Mouse (Mus musculus) embryonic facial prominence, embryonic 11.5 days (tissue): Measurements from ENCODE around the gene Hoxd4. TPM values are rescaled to one million over a fixed set of nuclear protein-coding genes. Genes with fewer than 3 reads are reported as not detected.
A peak's percentile ranks its signal among the peaks of the same experiment; 100 is the strongest.

Experiments used
- ATAC-seq: fragments of 200-750 bp; cut with Nextera tagmentation; replicated peaks from 2 replicates; pipeline ENCODE4 v1.8.0; 2017; ENCODE audit warnings: low read depth; ENCODE audit not compliant: insufficient number of reproducible peaks, low FRiP score, low TSS enrichment
- DNase-seq: peaks from one replicate; pipeline ENCODE4 v3.0.0-alpha.2; 2015; ENCODE audit warnings: low spot score
- H3K27ac ChIP-seq: fragments of 300-500 bp; sonication (generic); replicated peaks from 2 replicates; pipeline ENCODE4 v1.5.1; 2014; ENCODE audit warnings: mild to moderate bottlenecking, low read depth, low read length, control low read depth
- H3K27me3 ChIP-seq: fragments of 300-500 bp; sonication (generic); 2 replicates; pipeline ENCODE4 v1.6.1; 2014; ENCODE audit warnings: mild to moderate bottlenecking, low read length, moderate library complexity, mixed read lengths; ENCODE audit not compliant: control insufficient read depth, insufficient read depth
- H3K36me3 ChIP-seq: fragments of 300-500 bp; sonication (generic); replicated peaks from 2 replicates; pipeline ENCODE4 v1.6.1; 2014; ENCODE audit warnings: low read depth, mild to moderate bottlenecking, low read length, moderate library complexity, mixed read lengths; ENCODE audit not compliant: control insufficient read depth, insufficient read depth
- H3K4me1 ChIP-seq: fragments of 300-500 bp; sonication (generic); 2 replicates; pipeline ENCODE4 v1.6.1; 2014; ENCODE audit warnings: low read length, mixed read lengths; ENCODE audit not compliant: control insufficient read depth, insufficient read depth
- H3K4me2 ChIP-seq: fragments of 300-500 bp; sonication (generic); 2 replicates; pipeline ENCODE4 v1.6.1; 2014; ENCODE audit warnings: low read depth, mild to moderate bottlenecking, control low read depth, low read length, moderate library complexity
- H3K4me3 ChIP-seq: fragments of 300-500 bp; sonication (generic); 2 replicates; pipeline ENCODE4 v1.5.1; 2014; ENCODE audit warnings: low read depth, low read length, control low read depth
- H3K9ac ChIP-seq: fragments of 300-500 bp; sonication (generic); replicated peaks from 2 replicates; pipeline ENCODE4 v1.6.1; 2014; ENCODE audit warnings: mild to moderate bottlenecking, control low read depth, low read length
- H3K9me3 ChIP-seq: fragments of 300-500 bp; sonication (generic); replicated peaks from 2 replicates; pipeline ENCODE4 v1.6.1; 2016; ENCODE audit warnings: mild to moderate bottlenecking, low read length, inconsistent platforms, mixed read lengths; ENCODE audit not compliant: control insufficient read depth
- WGBS: fragments of 180-500 bp; shearing (Covaris S2); extraction: QIAGEN DNeasy Blood & Tissue Kit; methylation state at CpG from one replicate; pipeline ENCODE4 v1.1.7; 2014; 5-methylcytosine and 5-hydroxymethylcytosine counted together
- polyA plus RNA-seq: library from polyadenylated mRNA; unstranded; fragments of >200 nt; fragmentation: Nextera tagmentation; extraction: Ambion mirVana; gene quantifications from 2 replicates; pipeline ENCODE4 v1.2.1, GENCODE M21; 2014

The Hoxd4 gene
- polyA plus RNA-seq, 1 experiment from 2014 or later, result 0.18 TPM

DNA sequence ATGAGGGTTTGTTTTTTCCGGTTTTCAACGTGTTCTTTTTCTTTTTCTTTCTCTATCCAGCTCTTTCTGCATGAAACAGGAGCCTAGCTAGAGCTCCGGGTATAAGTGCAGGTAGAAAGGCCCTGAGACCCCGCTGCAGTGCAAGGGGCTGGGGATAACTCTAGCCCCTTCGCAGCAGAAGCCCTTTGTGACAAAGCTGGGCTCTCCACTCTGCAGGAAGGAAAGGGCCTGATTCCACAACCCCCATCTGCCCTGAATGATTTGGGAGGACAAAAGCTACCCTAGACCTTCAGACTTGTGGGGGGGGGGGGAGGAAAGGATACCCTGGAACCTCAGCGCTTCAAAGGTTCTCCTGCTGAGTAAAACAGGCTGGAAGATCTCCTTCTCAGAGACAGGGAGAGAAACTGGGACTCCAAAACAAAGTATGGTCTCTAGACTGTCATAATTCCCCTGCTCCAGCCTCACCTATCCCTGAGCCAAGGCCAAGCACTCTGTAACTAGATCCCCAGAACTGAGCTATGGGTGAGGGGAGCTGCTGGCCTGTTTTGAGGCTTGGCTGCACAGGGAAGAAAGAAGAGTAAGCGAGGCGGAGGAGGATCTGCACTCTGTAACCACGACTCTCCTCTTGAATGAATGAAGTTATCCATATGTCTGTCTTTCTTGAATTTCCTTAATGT is 35.2 kb upstream of the Hoxd4 start:
- 2% methylated on average over 9 of the region's 9 CpGs for WGBS
- Histone ChIP-seq H3K9me3 (no peaks in the 10 kb centered on the region), H3K27ac (no peak overlapping the region), H3K4me2 (no peak overlapping the region), H3K4me3 (no peak overlapping the region), H3K4me1 (no peaks in the 10 kb centered on the region; the same call in 1 of the 2 replicates), H3K9ac (no peak overlapping the region), H3K36me3 (no peaks in the 10 kb centered on the region), H3K27me3 (peaks cover 95% of the 10 kb centered on the region)
- ATAC-seq (no peak), DNase-seq (no peak)

DNA sequence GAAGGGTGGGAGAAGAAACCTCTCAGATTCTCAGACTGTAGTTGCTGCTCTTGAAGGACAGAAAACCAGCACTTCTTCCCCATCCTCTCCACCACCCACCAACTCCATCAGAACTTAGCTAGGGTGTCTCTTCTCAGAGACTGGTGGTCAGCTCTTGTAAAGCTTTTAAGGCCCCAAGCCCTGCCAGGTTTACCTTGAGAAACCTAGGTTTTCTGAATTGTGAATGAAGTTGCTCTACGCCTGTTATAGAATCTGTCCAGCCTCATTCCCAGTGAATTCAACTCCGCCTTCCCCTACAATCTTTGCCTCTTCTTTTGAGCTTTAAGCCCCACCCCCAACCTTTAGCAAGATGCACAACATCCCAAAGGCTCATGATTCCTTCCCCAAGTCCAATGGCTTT is 34.6 kb upstream of the Hoxd4 start:
- Histone ChIP-seq H3K9ac (no peak overlapping the region), H3K4me3 (no peak overlapping the region), H3K4me1 (peaks cover 3% of the 10 kb centered on the region; the same call in 1 of the 2 replicates), H3K9me3 (no peaks in the 10 kb centered on the region), H3K27ac (no peak overlapping the region), H3K4me2 (no peak overlapping the region), H3K36me3 (no peaks in the 10 kb centered on the region), H3K27me3 (peaks cover 96% of the 10 kb centered on the region)
- DNase-seq (no peak), ATAC-seq (no peak)
- 9% methylated on average over 2 of the region's 2 CpGs for WGBS

DNA sequence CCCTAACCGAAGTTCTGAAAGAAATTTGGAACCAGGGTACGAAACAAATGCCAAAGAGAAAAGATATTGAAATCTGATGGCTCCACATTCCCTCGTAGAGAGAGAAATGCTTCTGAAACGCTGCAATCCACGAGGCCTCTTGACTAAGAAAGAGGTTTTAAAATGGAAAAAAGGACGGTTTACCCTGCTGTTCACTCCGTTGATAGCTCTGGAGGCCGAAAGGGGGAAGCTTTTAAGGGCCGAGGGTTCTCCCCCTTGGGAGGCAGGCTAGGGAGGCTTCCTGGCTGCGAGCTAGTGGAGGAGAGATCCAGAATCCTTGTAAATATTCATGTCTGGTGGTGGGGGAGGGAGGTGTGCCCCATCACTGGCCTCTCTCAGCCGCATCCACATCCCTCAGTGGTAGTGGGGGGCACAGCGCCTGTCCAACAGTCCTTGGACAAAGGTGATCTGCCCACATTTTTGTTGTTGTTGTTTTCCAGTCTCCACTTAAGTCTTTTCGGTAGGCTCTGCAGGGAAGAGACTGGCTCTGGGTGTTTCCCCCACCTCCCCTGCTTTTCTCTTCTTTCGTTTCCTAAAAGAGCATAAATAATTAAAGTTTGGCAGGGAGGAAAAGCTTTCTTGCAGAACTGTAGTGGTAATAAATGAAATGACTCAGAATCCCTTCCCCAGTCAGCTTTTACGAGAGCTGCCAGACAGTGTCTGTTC is 32.7 kb upstream of the Hoxd4 start, which contains the start of gene Hoxd11:
Gene Hoxd11, plus strand, starts transcription at position 667 of the 705 bp plus-strand sequence.
- Histone ChIP-seq H3K9ac (no peak within 1 kb of the TSS), H3K4me3 (no peak within 1 kb of the TSS), H3K27ac (no peak within 1 kb of the TSS), H3K4me2 (no peak within 1 kb of the TSS), H3K36me3 (no peaks in the 10 kb centered on the region), H3K4me1 (peaks cover 4% of the 10 kb centered on the region; the same call in 1 of the 2 replicates), H3K9me3 (no peaks in the 10 kb centered on the region), H3K27me3 (peaks cover 97% of the 10 kb centered on the region)
- no peak for ATAC-seq
- DNase-seq, result no peak
- 1% methylated on average over 15 of the region's 15 CpGs for WGBS

DNA sequence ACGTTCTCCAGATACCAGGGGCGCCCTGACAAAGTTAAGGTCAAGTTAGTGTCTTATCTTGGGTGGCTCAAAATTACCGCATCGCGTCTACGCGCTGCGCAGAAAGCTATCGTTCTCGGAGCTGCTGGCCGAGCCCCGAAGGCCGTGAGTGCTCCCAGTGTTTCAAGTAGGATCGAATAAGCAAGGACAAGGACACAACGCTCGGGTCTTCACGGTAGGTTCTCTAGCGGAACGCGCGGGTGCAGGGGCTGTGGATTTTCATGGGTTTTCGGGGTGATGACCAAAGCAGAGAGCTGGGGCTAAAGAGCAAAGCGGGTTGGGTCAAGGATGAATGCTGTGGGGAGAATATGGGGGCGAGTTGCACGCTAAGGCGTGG is 32.1 kb upstream of the Hoxd4 start:
- no peak overlapping the region for H3K4me2 ChIP-seq
- ATAC-seq (no peak), DNase-seq (no peak)
- H3K27me3 ChIP-seq, result peaks cover 97% of the 10 kb centered on the region
- no peaks in the 10 kb centered on the region for H3K9me3 ChIP-seq
- WGBS, result under 1% methylated on average over 26 of the region's 26 CpGs
- no peaks in the 10 kb centered on the region for H3K36me3 ChIP-seq
- no peak overlapping the region for H3K4me3 ChIP-seq
- no peak overlapping the region for H3K9ac ChIP-seq
- peaks cover 4% of the 10 kb centered on the region; the same call in 1 of the 2 replicates for H3K4me1 ChIP-seq
- no peak overlapping the region for H3K27ac ChIP-seq

GRCm38 (mm10) chr2:74679980-74680379 is 31.7 kb upstream of the Hoxd4 start:
- DNase-seq, result no peak

GRCm38 (mm10) chr2:74680561-74681398 is 30.9 kb upstream of the Hoxd4 start:
- DNase-seq, result no peak
- Histone ChIP-seq H3K9me3 (no peaks in the 10 kb centered on the region), H3K4me2 (no peak overlapping the region), H3K27ac (no peak overlapping the region), H3K27me3 (peaks cover 95% of the 10 kb centered on the region), H3K36me3 (no peaks in the 10 kb centered on the region), H3K9ac (no peak overlapping the region), H3K4me3 (no peak overlapping the region), H3K4me1 (peaks cover 4% of the 10 kb centered on the region; the same call in 1 of the 2 replicates)
- WGBS, result under 1% methylated on average over 21 of the region's 21 CpGs
- ATAC-seq, result no peak

More at GRCm38 (mm10) chr2:74679980-74680379, 31.7 kb upstream of the Hoxd4 start:
- WGBS, result under 1% methylated on average over 23 of the region's 23 CpGs
- Histone ChIP-seq H3K4me2 (no peak overlapping the region), H3K4me1 (peaks cover 4% of the 10 kb centered on the region; the same call in 1 of the 2 replicates), H3K27ac (no peak overlapping the region), H3K4me3 (no peak overlapping the region), H3K36me3 (no peaks in the 10 kb centered on the region), H3K9me3 (no peaks in the 10 kb centered on the region), H3K27me3 (peaks cover 96% of the 10 kb centered on the region), H3K9ac (no peak overlapping the region)
- ATAC-seq, result no peak

- Histone ChIP-seq H3K27ac (no peak overlapping the region), H3K36me3 (no peaks in the 10 kb centered on the region), H3K27me3 (peaks cover 91% of the 10 kb centered on the region), H3K9me3 (no peaks in the 10 kb centered on the region), H3K4me1 (peaks cover 4% of the 10 kb centered on the region; the same call in 1 of the 2 replicates), H3K4me2 (peak overlapping the region; percentile 29; the same call in 1 of the 2 replicates), H3K9ac (no peak overlapping the region), H3K4me3 (peak overlapping the region; percentile 18; the same call in 1 of the 2 replicates)
- no peak for DNase-seq
- under 1% methylated on average over 75 of the region's 78 CpGs for WGBS
- ATAC-seq, result peak; percentile 44; the same call in 1 of the 2 replicates
These were observed 29.9 kb upstream of the Hoxd4 start for GRCm38 (mm10) chr2:74681594-74682531.
